Mouse (Mus musculus) liver, adult 2 months (tissue): ENCODE results near the gene Yif1b. TPM values are rescaled to one million over a fixed set of nuclear protein-coding genes. Genes with fewer than 3 reads are reported as not detected.

Experiments
- DNase-seq: peaks from one replicate; pipeline ENCODE4 v3.0.0-alpha.2; 2011; ENCODE audit warnings: low read depth, low spot score; ENCODE audit errors: extremely low read depth
- H3K27ac ChIP-seq: fragments of 200-500 bp; replicated peaks from 2 replicates; pipeline ENCODE4 v1.5.1; 2012; ENCODE audit warnings: low read depth, mild to moderate bottlenecking, control low read depth, inconsistent platforms, low read length; ENCODE audit not compliant: insufficient read depth
- H3K27me3 ChIP-seq: fragments of 200-500 bp; 2 replicates; pipeline ENCODE4 v1.6.1; 2012; ENCODE audit warnings: mild to moderate bottlenecking, moderate library complexity, low read length, inconsistent platforms; ENCODE audit not compliant: control insufficient read depth, insufficient read depth
- H3K36me3 ChIP-seq: fragments of 200-500 bp; 2 replicates; pipeline ENCODE4 v1.6.1; 2012; ENCODE audit warnings: low read length, inconsistent platforms; ENCODE audit not compliant: control insufficient read depth, insufficient read depth
- H3K4me1 ChIP-seq: fragments of 200-500 bp; 2 replicates; pipeline ENCODE4 v1.6.1; 2011; ENCODE audit warnings: low read length; ENCODE audit not compliant: control insufficient read depth, insufficient read depth
- H3K4me3 ChIP-seq: fragments of 200-500 bp; 2 replicates; pipeline ENCODE4 v1.5.1; 2011; ENCODE audit warnings: low read depth, mild to moderate bottlenecking, control low read depth, low read length, moderate library complexity; ENCODE audit not compliant: insufficient read depth
- H3K79me2 ChIP-seq: fragments of 200-500 bp; 2 replicates; pipeline ENCODE4 v1.6.1; 2012; ENCODE audit warnings: inconsistent platforms, mild to moderate bottlenecking, low read length, moderate library complexity; ENCODE audit not compliant: control insufficient read depth, insufficient read depth
- H3K9ac ChIP-seq: fragments of 200-500 bp; 2 replicates; pipeline ENCODE4 v1.6.1; 2012; ENCODE audit warnings: low read depth, mild to moderate bottlenecking, control low read depth, inconsistent platforms, low read length
- CTCF ChIP-seq: fragments of 200-500 bp; IDR thresholded peaks from 2 replicates; pipeline ENCODE4 v1.5.1; 2011; ENCODE audit warnings: low read depth, low read length, control low read depth
- POLR2A ChIP-seq: fragments of 200-500 bp; IDR thresholded peaks from 2 replicates; pipeline ENCODE4 v1.6.1; 2011; ENCODE audit warnings: low read length, control low read depth; ENCODE audit not compliant: insufficient read depth; ENCODE audit errors: extremely low read depth
- WGBS: fragments of 180-500 bp; shearing (Covaris S2); methylation state at CpG from one replicate; pipeline ENCODE4 v1.1.7; 2018; 5-methylcytosine and 5-hydroxymethylcytosine counted together
- polyA plus RNA-seq: library from polyadenylated mRNA; depleted of rRNA; stranded (reverse); fragments of >200 nt; gene quantifications from 2 replicates; pipeline ENCODE4 v1.2.3, GENCODE M21; 2012
- total RNA-seq: library from RNA; depleted of rRNA; stranded (reverse); fragments of >200 nt; gene quantifications from 2 replicates; pipeline ENCODE4 v1.2.3, GENCODE M21; 2014

Yif1b gene
- total and polyA plus RNA-seq, 2 experiments: 40.7 to 132 TPM

- DNase-seq: no peak
- Histone ChIP-seq H3K79me2 (peaks cover 27% of the 10 kb centered on the region), H3K4me3 (no peak overlapping the region), H3K36me3 (peaks cover 1% of the 10 kb centered on the region; the same call in 1 of the 2 replicates), H3K9ac (no peak overlapping the region), H3K27ac (no peak overlapping the region), H3K4me1 (no peaks in the 10 kb centered on the region), H3K27me3 (no peaks in the 10 kb centered on the region)
- TF ChIP-seq POLR2A (no peak), CTCF (no peak)
- 92% methylated on average over 7 of the region's 7 CpGs for WGBS
Observed at GRCm38 (mm10) chr7:29265636-29266035, 27.5 kb downstream of the Yif1b start.

GRCm38 (mm10) chr7:29266931-29267330, 28.8 kb downstream of the Yif1b start:
- H3K79me2 ChIP-seq: peaks cover 37% of the 10 kb centered on the region
- H3K27me3 ChIP-seq: no peaks in the 10 kb centered on the region
- H3K9ac ChIP-seq: no peak overlapping the region
- no peak overlapping the region for H3K27ac ChIP-seq
- DNase-seq: no peak
- TF ChIP-seq POLR2A (no peak), CTCF (no peak)
- no peak overlapping the region for H3K4me3 ChIP-seq
- H3K4me1 ChIP-seq: peaks cover 1% of the 10 kb centered on the region; the same call in 1 of the 2 replicates
- H3K36me3 ChIP-seq: peaks cover 1% of the 10 kb centered on the region; the same call in 1 of the 2 replicates
- 79% methylated on average over 4 of the region's 4 CpGs for WGBS

GRCm38 (mm10) chr7:29270445-29270844, 32.3 kb downstream of the Yif1b start:
- Histone ChIP-seq H3K27me3 (no peaks in the 10 kb centered on the region), H3K9ac (no peak overlapping the region), H3K27ac (no peak overlapping the region), H3K79me2 (peaks cover 25% of the 10 kb centered on the region), H3K4me1 (peaks cover 7% of the 10 kb centered on the region; the same call in 1 of the 2 replicates), H3K4me3 (no peak overlapping the region), H3K36me3 (peaks cover 1% of the 10 kb centered on the region; the same call in 1 of the 2 replicates)
- TF ChIP-seq CTCF: no peak
- TF ChIP-seq POLR2A: no peak
- no peak for DNase-seq
- WGBS: 87% methylated on average over 4 of the region's 4 CpGs

GRCm38 (mm10) chr7:29271687-29272465, 33.7 kb downstream of the Yif1b start:
- Histone ChIP-seq H3K79me2 (peaks cover 26% of the 10 kb centered on the region; the same call in 1 of the 2 replicates), H3K9ac (no peak overlapping the region), H3K4me1 (peaks cover 7% of the 10 kb centered on the region; the same call in 1 of the 2 replicates), H3K4me3 (no peak overlapping the region), H3K27me3 (no peaks in the 10 kb centered on the region), H3K36me3 (peaks cover 1% of the 10 kb centered on the region; the same call in 1 of the 2 replicates), H3K27ac (no peak overlapping the region)
- no peak for TF ChIP-seq CTCF
- TF ChIP-seq POLR2A: no peak
- DNase-seq: no peak
- 57% methylated on average over 8 of the region's 8 CpGs for WGBS

- no peak overlapping the region for H3K27ac ChIP-seq
Observed at GRCm38 (mm10) chr7:29276715-29277114, 38.6 kb downstream of the Yif1b start.

GRCm38 (mm10) chr7:29277510-29277909, 39.4 kb downstream of the Yif1b start:
- Histone ChIP-seq H3K79me2 (peaks cover 14% of the 10 kb centered on the region; the same call in 1 of the 2 replicates), H3K9ac (no peak overlapping the region), H3K4me3 (no peak overlapping the region), H3K27ac (peak overlapping the region; percentile 27), H3K27me3 (no peaks in the 10 kb centered on the region), H3K36me3 (no peaks in the 10 kb centered on the region), H3K4me1 (peaks cover 9% of the 10 kb centered on the region; the same call in 1 of the 2 replicates)
- no peak for DNase-seq
- TF ChIP-seq POLR2A (no peak), CTCF (no peak)
- WGBS: 82% methylated on average over 4 of the region's 4 CpGs

More at GRCm38 (mm10) chr7:29276715-29277114, 38.6 kb downstream of the Yif1b start:
- Histone ChIP-seq H3K4me3 (no peak overlapping the region), H3K27me3 (no peaks in the 10 kb centered on the region), H3K4me1 (peaks cover 12% of the 10 kb centered on the region; the same call in 1 of the 2 replicates), H3K36me3 (no peaks in the 10 kb centered on the region), H3K79me2 (peaks cover 17% of the 10 kb centered on the region; the same call in 1 of the 2 replicates), H3K9ac (no peak overlapping the region)
- 66% methylated on average over 5 of the region's 5 CpGs for WGBS
- TF ChIP-seq CTCF (no peak), POLR2A (no peak)
- no peak for DNase-seq
